Mouse (Mus musculus) bone marrow macrophage, adult 2 months (primary cell): ENCODE data around the gene Snapc4.

ENCODE experiments used
- CTCF ChIP-seq: IDR thresholded peaks from 2 replicates; pipeline ENCODE4 v1.5.1; 2012; ENCODE audit warnings: low read depth, mild to moderate bottlenecking, low read length, moderate library complexity
- POLR2A ChIP-seq: IDR thresholded peaks from 2 replicates; pipeline ENCODE4 v1.6.1; 2012; ENCODE audit warnings: mild to moderate bottlenecking, low read depth, low read length, borderline replicate concordance

- TF ChIP-seq CTCF (no peak), POLR2A (no peak)
Measured at GRCm38 (mm10) chr2:26315072-26315924, 65.2 kb downstream of the Snapc4 start, which contains the start of gene Gpsm1.
